Comparison of ENCODE assay signal across 8 mouse cellular contexts in the genomic region with DNA sequence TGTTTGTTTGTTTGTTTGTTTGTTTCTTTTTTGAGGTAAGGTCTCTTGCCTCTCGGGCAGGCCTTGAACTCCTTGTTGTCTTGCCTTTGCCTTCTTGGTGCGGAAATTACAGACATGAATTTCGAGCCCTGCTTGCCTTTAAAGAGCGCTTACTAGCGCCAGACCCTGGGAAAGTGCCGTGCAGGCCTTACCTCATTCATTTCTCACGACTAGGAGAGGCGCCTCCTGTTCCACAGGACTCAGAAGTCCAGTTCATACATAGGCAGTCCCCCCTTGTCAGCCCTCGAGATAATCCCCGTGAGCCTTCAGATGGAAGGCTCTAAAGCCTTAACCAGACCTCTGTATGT. TPM values are rescaled to one million over a fixed set of nuclear protein-coding genes. Genes with fewer than 3 reads are reported as not detected.
DNase-seq lines count a peak whose midpoint lies in the region; ATAC-seq lines count a peak whose summit lies in the region.

No protein-coding gene starts in this region.

- H3K36me3 ChIP-seq in hindbrain, embryonic 12.5 days = peaks cover 5% of the 10 kb centered on the region; the same call in 1 of the 2 replicates

- peak overlapping the region; percentile 94 for H3K9ac ChIP-seq in hindbrain, embryonic 12.5 days

- ATAC-seq in hindbrain, embryonic 12.5 days (ENCODE audit: low FRiP score) = no peak
- peak; percentile 24; the same call in 1 of the 2 replicates for ATAC-seq in megakaryocyte progenitor cell, adult 5-6 weeks (replicated peaks; ENCODE audit: poor library complexity)

- DNase-seq in cerebellum, adult 18-20 months = peak; percentile 23 to 31
- DNase-seq in cerebellum, adult 8-10 months = no peak
- DNase-seq in right cerebral cortex, postnatal 4 days = peak; percentile 26
- no peak for DNase-seq in right cerebral cortex, postnatal 36 days (ENCODE audit: low spot score in 2 of 2)
- DNase-seq in thymus, postnatal 14 days = peak; percentile 38
- DNase-seq in gastrocnemius, adult 18-20 months (ENCODE audit: low spot score) = no peak

- H3K9me3 ChIP-seq in hindbrain, embryonic 12.5 days (replicated peaks) = no peaks in the 10 kb centered on the region

- H3K4me2 ChIP-seq in hindbrain, embryonic 12.5 days (replicated peaks) = peak overlapping the region; percentile 98

- H3K4me3 ChIP-seq in hindbrain, embryonic 12.5 days = peak overlapping the region; percentile 96

- H3K27me3 ChIP-seq in hindbrain, embryonic 12.5 days = no peaks in the 10 kb centered on the region

- H3K27ac ChIP-seq in hindbrain, embryonic 12.5 days = peak overlapping the region; percentile 73

- WGBS in hindbrain, embryonic 12.5 days = 1% methylated on average over 10 of the region's 10 CpGs

- peaks cover 23% of the 10 kb centered on the region for H3K4me1 ChIP-seq in hindbrain, embryonic 12.5 days

RNA-seq across cellular contexts. Expression of a gene that starts 0.8 kb away (rescaled TPM):
- 33.9 and 36.6 TPM in 2 replicates for polyA plus RNA-seq in hindbrain, embryonic 12.5 days (2016; fragmentation: Nextera tagmentation; extraction: Ambion mirVana)
- total RNA-seq in megakaryocyte progenitor cell, adult 5-6 weeks (2015) = 34.3 and 35.8 TPM in 2 replicates
- total RNA-seq in megakaryocyte progenitor cell, adult 5-6 weeks (2017) = 21.6 and 21.7 TPM in 2 replicates
- total RNA-seq in gastrocnemius, adult 18-20 months (2021) = 1 to 10 TPM; 6.8 to 7.8 TPM

RNA-seq across cellular contexts. Expression of a gene that starts 0.9 kb away (rescaled TPM):
- polyA plus RNA-seq in hindbrain, embryonic 12.5 days (2016; fragmentation: Nextera tagmentation; extraction: Ambion mirVana) = 25.5 and 26.2 TPM in 2 replicates
- 5.9 TPM in 2 replicates for total RNA-seq in megakaryocyte progenitor cell, adult 5-6 weeks (2015)
- total RNA-seq in megakaryocyte progenitor cell, adult 5-6 weeks (2017) = 9.3 and 14.1 TPM in 2 replicates
- total RNA-seq in gastrocnemius, adult 18-20 months (2021) = 10 to 100 TPM; 20.9 to 22.4 TPM

RNA-seq across cellular contexts. Expression of a gene that starts 6.2 kb away (rescaled TPM):
- not detected in 2 replicates for polyA plus RNA-seq in hindbrain, embryonic 12.5 days (2016; fragmentation: Nextera tagmentation; extraction: Ambion mirVana)
- not detected in 2 replicates for total RNA-seq in megakaryocyte progenitor cell, adult 5-6 weeks (2015)
- total RNA-seq in megakaryocyte progenitor cell, adult 5-6 weeks (2017) = not detected in 2 replicates
- total RNA-seq in gastrocnemius, adult 18-20 months (2021) = 1 to 10 TPM in 1 of 2 experiments, not detected in 1; 1.1 TPM

RNA-seq across cellular contexts. Expression of a gene that starts 21.0 kb away (rescaled TPM):
- polyA plus RNA-seq in hindbrain, embryonic 12.5 days (2016; fragmentation: Nextera tagmentation; extraction: Ambion mirVana) = 5.0 and 5.6 TPM in 2 replicates
- total RNA-seq in megakaryocyte progenitor cell, adult 5-6 weeks (2015) = 0.35 and 0.64 TPM in 2 replicates
- total RNA-seq in megakaryocyte progenitor cell, adult 5-6 weeks (2017) = 0.88 and 2.8 TPM in 2 replicates
- 10 to 100 TPM; 10.4 to 18.7 TPM for total RNA-seq in gastrocnemius, adult 18-20 months (2021)

RNA-seq across cellular contexts. Expression of a gene that starts 46.6 kb away (rescaled TPM):
- polyA plus RNA-seq in hindbrain, embryonic 12.5 days (2016; fragmentation: Nextera tagmentation; extraction: Ambion mirVana) = 0.30 and 0.36 TPM in 2 replicates
- not detected in 2 replicates for total RNA-seq in megakaryocyte progenitor cell, adult 5-6 weeks (2015)
- total RNA-seq in megakaryocyte progenitor cell, adult 5-6 weeks (2017) = 0.07 TPM in 1 of 2 replicates, not detected in the other
- total RNA-seq in gastrocnemius, adult 18-20 months (2021) = 1 to 10 TPM in 1 of 2 experiments, under 1 TPM in 1; 0.55 to 1.2 TPM

Comparison
In these comparisons a context has a peak if more than half of its experiments do, and no peak if none do; other contexts are left out.
1. DNase-seq: peak in cerebellum, adult 18-20 months (2 of 2), right cerebral cortex, postnatal 4 days (single experiment) and thymus, postnatal 14 days (single experiment); none in cerebellum, adult 8-10 months (single experiment), right cerebral cortex, postnatal 36 days (0 of 2) and gastrocnemius, adult 18-20 months (single experiment).